Mouse (Mus musculus): Measurements from ENCODE around the gene Prdm12. TPM values are rescaled to one million over a fixed set of nuclear protein-coding genes. Genes with fewer than 3 reads are reported as not detected.

The Prdm12 gene
- polyA plus RNA-seq, 1 experiment = not detected

- TF ChIP-seq POLR2A (IDR thresholded peaks at IDR 0.05; ENCODE audit: low read depth, low read length) (no peak), CTCF (IDR thresholded peaks at IDR 0.05; ENCODE audit: extremely low read depth, insufficient read length, insufficient replicate concordance, low read depth, low read length) (no peak)
- no peaks in the 10 kb centered on the region for H3K36me3 ChIP-seq (ENCODE audit: control insufficient read depth, insufficient read depth, low read length)
- peak overlapping the region; percentile 62 for H3K4me3 ChIP-seq (ENCODE audit: low read depth, low read length)
- WGBS = 1% methylated on average over 104 of the region's 109 CpGs
- H3K27ac ChIP-seq (ENCODE audit: insufficient read depth, low read depth, low read length) = no peak overlapping the region
- peaks cover 29% of the 10 kb centered on the region for H3K27me3 ChIP-seq (ENCODE audit: control insufficient read depth, insufficient read depth, low read length)
- peaks cover 7% of the 10 kb centered on the region for H3K4me1 ChIP-seq (ENCODE audit: control insufficient read depth, insufficient read depth, insufficient read length, low read length)
Measured at GRCm38 (mm10) chr2:31653971-31654853, 14.4 kb downstream of the Prdm12 start.

GRCm38 (mm10) chr2:31654854-31655559 is 15.2 kb downstream of the Prdm12 start:
- H3K4me3 ChIP-seq (ENCODE audit: low read depth, low read length) = peak overlapping the region; percentile 62; the same call in 1 of the 2 replicates
- H3K27ac ChIP-seq (ENCODE audit: insufficient read depth, low read depth, low read length) = no peak overlapping the region
- TF ChIP-seq CTCF (IDR thresholded peaks at IDR 0.05; ENCODE audit: extremely low read depth, insufficient read length, insufficient replicate concordance, low read depth, low read length) = peak; percentile 44; the same call in 1 of the 2 replicates
- no peak for TF ChIP-seq POLR2A (IDR thresholded peaks at IDR 0.05; ENCODE audit: low read depth, low read length)
- H3K4me1 ChIP-seq (ENCODE audit: control insufficient read depth, insufficient read depth, insufficient read length, low read length) = peaks cover 7% of the 10 kb centered on the region
- H3K36me3 ChIP-seq (ENCODE audit: control insufficient read depth, insufficient read depth, low read length) = no peaks in the 10 kb centered on the region
- 5% methylated on average over 22 of the region's 22 CpGs for WGBS
- peaks cover 25% of the 10 kb centered on the region for H3K27me3 ChIP-seq (ENCODE audit: control insufficient read depth, insufficient read depth, low read length)

GRCm38 (mm10) chr2:31656374-31656773 is 16.5 kb downstream of the Prdm12 start:
- Histone ChIP-seq H3K27ac (ENCODE audit: insufficient read depth, low read depth, low read length) (no peak overlapping the region), H3K27me3 (ENCODE audit: control insufficient read depth, insufficient read depth, low read length) (peaks cover 20% of the 10 kb centered on the region), H3K36me3 (ENCODE audit: control insufficient read depth, insufficient read depth, low read length) (no peaks in the 10 kb centered on the region), H3K4me3 (ENCODE audit: low read depth, low read length) (no peak overlapping the region), H3K4me1 (ENCODE audit: control insufficient read depth, insufficient read depth, insufficient read length, low read length) (peaks cover 7% of the 10 kb centered on the region)
- no peak for TF ChIP-seq POLR2A (IDR thresholded peaks at IDR 0.05; ENCODE audit: low read depth, low read length)
- no peak for TF ChIP-seq CTCF (IDR thresholded peaks at IDR 0.05; ENCODE audit: extremely low read depth, insufficient read length, insufficient replicate concordance, low read depth, low read length)
- 92% methylated on average over 7 of the region's 7 CpGs for WGBS

- peaks cover 4% of the 10 kb centered on the region; the same call in 1 of the 2 replicates for H3K4me1 ChIP-seq (ENCODE audit: control insufficient read depth, insufficient read depth, insufficient read length, low read length)
- TF ChIP-seq CTCF (IDR thresholded peaks at IDR 0.05; ENCODE audit: extremely low read depth, insufficient read length, insufficient replicate concordance, low read depth, low read length) (no peak), POLR2A (IDR thresholded peaks at IDR 0.05; ENCODE audit: low read depth, low read length) (no peak)
- 24% methylated on average over 8 of the region's 8 CpGs for WGBS
- H3K4me3 ChIP-seq (ENCODE audit: low read depth, low read length) = no peak overlapping the region
- no peak overlapping the region; the same call in 1 of the 2 replicates for H3K27ac ChIP-seq (ENCODE audit: insufficient read depth, low read depth, low read length)
- no peaks in the 10 kb centered on the region for H3K27me3 ChIP-seq (ENCODE audit: control insufficient read depth, insufficient read depth, low read length)
- H3K36me3 ChIP-seq (ENCODE audit: control insufficient read depth, insufficient read depth, low read length) = no peaks in the 10 kb centered on the region
Measured at GRCm38 (mm10) chr2:31662939-31663803, 23.3 kb downstream of the Prdm12 start.

- no peaks in the 10 kb centered on the region for H3K36me3 ChIP-seq (ENCODE audit: control insufficient read depth, insufficient read depth, low read length)
- peaks cover 4% of the 10 kb centered on the region; the same call in 1 of the 2 replicates for H3K4me1 ChIP-seq (ENCODE audit: control insufficient read depth, insufficient read depth, insufficient read length, low read length)
- H3K27me3 ChIP-seq (ENCODE audit: control insufficient read depth, insufficient read depth, low read length) = no peaks in the 10 kb centered on the region
- 34% methylated on average over 1 of the region's 1 CpGs for WGBS
- no peak overlapping the region for H3K27ac ChIP-seq (ENCODE audit: insufficient read depth, low read depth, low read length)
- no peak overlapping the region for H3K4me3 ChIP-seq (ENCODE audit: low read depth, low read length)
- TF ChIP-seq POLR2A (IDR thresholded peaks at IDR 0.05; ENCODE audit: low read depth, low read length) = no peak
- TF ChIP-seq CTCF (IDR thresholded peaks at IDR 0.05; ENCODE audit: extremely low read depth, insufficient read length, insufficient replicate concordance, low read depth, low read length) = no peak
Measured at GRCm38 (mm10) chr2:31663804-31664180, 24.0 kb downstream of the Prdm12 start.

- WGBS = 41% methylated on average over 4 of the region's 4 CpGs
- TF ChIP-seq CTCF (IDR thresholded peaks at IDR 0.05; ENCODE audit: extremely low read depth, insufficient read length, insufficient replicate concordance, low read depth, low read length) (peak; percentile 53; the same call in 1 of the 2 replicates), POLR2A (IDR thresholded peaks at IDR 0.05; ENCODE audit: low read depth, low read length) (no peak)
- Histone ChIP-seq H3K27me3 (ENCODE audit: control insufficient read depth, insufficient read depth, low read length) (no peaks in the 10 kb centered on the region), H3K27ac (ENCODE audit: insufficient read depth, low read depth, low read length) (no peak overlapping the region), H3K4me3 (ENCODE audit: low read depth, low read length) (no peak overlapping the region), H3K36me3 (ENCODE audit: control insufficient read depth, insufficient read depth, low read length) (no peaks in the 10 kb centered on the region), H3K4me1 (ENCODE audit: control insufficient read depth, insufficient read depth, insufficient read length, low read length) (peaks cover 4% of the 10 kb centered on the region; the same call in 1 of the 2 replicates)
Measured at GRCm38 (mm10) chr2:31667332-31667731, 27.5 kb downstream of the Prdm12 start.
